Mouse (Mus musculus) liver, embryonic 15.5 days (tissue): Measurements from ENCODE around the gene Ankrd26. TPM values are rescaled to one million over a fixed set of nuclear protein-coding genes. Genes with fewer than 3 reads are reported as not detected.
"Not testable (repeated sequence)": the region's sequence is repeated elsewhere in the genome, so short reads cannot be mapped to it uniquely, and the experiment has no call there.

Experiments used
- ATAC-seq: fragments of 200-750 bp; cut with Nextera tagmentation; 2 replicates; pipeline ENCODE4 v1.8.0; 2017; ENCODE audit warnings: moderate number of reproducible peaks, mild to moderate bottlenecking, moderate library complexity; ENCODE audit not compliant: insufficient read depth
- H3K27ac ChIP-seq: fragments of 300-500 bp; sonication (generic); replicated peaks from 2 replicates; pipeline ENCODE4 v1.5.1; 2015; ENCODE audit warnings: mild to moderate bottlenecking, inconsistent platforms
- H3K27me3 ChIP-seq: fragments of 300-500 bp; sonication (generic); 2 replicates; pipeline ENCODE4 v1.6.1; 2015; ENCODE audit warnings: mild to moderate bottlenecking, inconsistent platforms
- H3K36me3 ChIP-seq: fragments of 300-500 bp; sonication (generic); replicated peaks from 2 replicates; pipeline ENCODE4 v1.6.1; 2015; ENCODE audit warnings: moderate library complexity, mild to moderate bottlenecking, inconsistent platforms
- H3K4me1 ChIP-seq: fragments of 300-500 bp; sonication (generic); replicated peaks from 2 replicates; pipeline ENCODE4 v1.6.1; 2015; ENCODE audit warnings: inconsistent platforms
- H3K4me2 ChIP-seq: fragments of 300-500 bp; sonication (generic); 2 replicates; pipeline ENCODE4 v1.6.1; 2015; ENCODE audit warnings: moderate library complexity, mild to moderate bottlenecking, inconsistent platforms
- H3K4me3 ChIP-seq: fragments of 300-500 bp; sonication (generic); replicated peaks from 2 replicates; pipeline ENCODE4 v1.5.1; 2015; ENCODE audit warnings: mild to moderate bottlenecking, inconsistent platforms
- H3K9ac ChIP-seq: fragments of 300-500 bp; sonication (generic); 2 replicates; pipeline ENCODE4 v1.6.1; 2015; ENCODE audit warnings: moderate library complexity, mild to moderate bottlenecking, inconsistent platforms
- H3K9me3 ChIP-seq: fragments of 300-500 bp; sonication (generic); replicated peaks from 2 replicates; pipeline ENCODE4 v1.6.1; 2016; ENCODE audit warnings: inconsistent platforms
- WGBS: fragments of 180-500 bp; shearing (Covaris S2); methylation state at CpG from one replicate; pipeline ENCODE4 v1.1.7; 2015; ENCODE audit warnings: mixed read lengths; ENCODE audit not compliant: insufficient replicate concordance; 5-methylcytosine and 5-hydroxymethylcytosine counted together
- polyA plus RNA-seq: library from polyadenylated mRNA; unstranded; fragments of >200 nt; fragmentation: Nextera tagmentation; extraction: Ambion mirVana; gene quantifications from 2 replicates; pipeline ENCODE4 v1.2.1, GENCODE M21; 2015

Ankrd26 gene
- 4.7 and 5.1 TPM in 2 replicates for polyA plus RNA-seq

- WGBS: 3% methylated on average over 54 of the region's 54 CpGs
- peaks cover 23% of the 10 kb centered on the region for H3K4me1 ChIP-seq
These were observed at the start of gene Ankrd26 for GRCm38 (mm10) chr6:118561745-118562609. Gene Ankrd26, minus strand, starts transcription at chr6:118562226.

GRCm38 (mm10) chr6:118608906-118609305 lies 46.9 kb upstream of the Ankrd26 start:
- no peak overlapping the region for H3K4me2 ChIP-seq
- H3K4me1 ChIP-seq: no peaks in the 10 kb centered on the region
- ATAC-seq: no peak
- 62% methylated on average over 6 of the region's 6 CpGs for WGBS
- no peaks in the 10 kb centered on the region for H3K27me3 ChIP-seq
- no peak overlapping the region for H3K9ac ChIP-seq
- no peak overlapping the region for H3K27ac ChIP-seq
- H3K36me3 ChIP-seq: no peaks in the 10 kb centered on the region
- no peaks in the 10 kb centered on the region for H3K9me3 ChIP-seq
- no peak overlapping the region for H3K4me3 ChIP-seq

More at GRCm38 (mm10) chr6:118561745-118562609, at the start of gene Ankrd26:
- Histone ChIP-seq H3K27ac (peak within 1 kb of the TSS; percentile 70), H3K27me3 (no peaks in the 10 kb centered on the region), H3K36me3 (peaks cover 17% of the 10 kb centered on the region), H3K4me2 (peak within 1 kb of the TSS; percentile 93), H3K4me3 (peak within 1 kb of the TSS; percentile 75), H3K9ac (peak within 1 kb of the TSS; percentile 67), H3K9me3 (no peaks in the 10 kb centered on the region)
- ATAC-seq: peak; percentile 98

DNA sequence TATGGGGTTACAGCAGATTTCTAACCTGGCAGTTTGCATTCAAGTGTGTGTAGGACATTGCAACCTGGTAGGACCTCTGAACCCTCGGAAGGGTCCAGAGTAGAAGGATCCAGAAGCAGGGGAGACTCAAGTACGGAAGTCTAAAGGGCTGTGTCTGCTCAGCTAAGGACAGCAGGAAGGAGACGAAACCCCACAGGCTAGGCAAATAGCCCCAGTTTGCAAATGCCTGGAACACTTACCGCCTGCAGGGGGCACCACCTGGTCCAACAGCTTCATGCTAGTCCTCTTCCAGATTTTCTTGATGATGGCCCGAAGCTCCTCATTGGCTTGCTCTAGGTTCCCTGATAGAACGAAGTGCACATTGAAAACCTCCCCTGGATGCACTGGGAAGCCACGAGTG lies 43.9 kb upstream of the Ankrd26 start:
- no peak overlapping the region for H3K27ac ChIP-seq
- no peaks in the 10 kb centered on the region for H3K4me1 ChIP-seq
- no peaks in the 10 kb centered on the region for H3K9me3 ChIP-seq
- WGBS: 45% methylated on average over 7 of the region's 7 CpGs
- no peak overlapping the region for H3K4me3 ChIP-seq
- H3K27me3 ChIP-seq: no peaks in the 10 kb centered on the region
- no peak overlapping the region for H3K4me2 ChIP-seq
- H3K9ac ChIP-seq: no peak overlapping the region
- H3K36me3 ChIP-seq: no peaks in the 10 kb centered on the region
- no peak for ATAC-seq

- Histone ChIP-seq H3K27me3 (no peaks in the 10 kb centered on the region), H3K36me3 (no peaks in the 10 kb centered on the region), H3K27ac (no peak overlapping the region), H3K4me3 (no peak overlapping the region), H3K9me3 (no peaks in the 10 kb centered on the region), H3K4me1 (no peaks in the 10 kb centered on the region), H3K4me2 (no peak overlapping the region), H3K9ac (no peak overlapping the region)
- WGBS: 70% methylated on average over 7 of the region's 7 CpGs
- no peak for ATAC-seq
These were observed 41.8 kb upstream of the Ankrd26 start for GRCm38 (mm10) chr6:118603825-118604224.

- no peaks in the 10 kb centered on the region for H3K9me3 ChIP-seq
- WGBS: 72% methylated on average over 9 of the region's 9 CpGs
- no peak for ATAC-seq
- H3K27ac ChIP-seq: no peak overlapping the region
- peaks cover 9% of the 10 kb centered on the region; the same call in 1 of the 2 replicates for H3K4me1 ChIP-seq
- no peak overlapping the region for H3K4me2 ChIP-seq
- no peak overlapping the region for H3K4me3 ChIP-seq
- H3K9ac ChIP-seq: no peak overlapping the region
- H3K27me3 ChIP-seq: peaks cover 52% of the 10 kb centered on the region
- no peaks in the 10 kb centered on the region for H3K36me3 ChIP-seq
These were observed 33.6 kb upstream of the Ankrd26 start for GRCm38 (mm10) chr6:118595681-118596055.

DNA sequence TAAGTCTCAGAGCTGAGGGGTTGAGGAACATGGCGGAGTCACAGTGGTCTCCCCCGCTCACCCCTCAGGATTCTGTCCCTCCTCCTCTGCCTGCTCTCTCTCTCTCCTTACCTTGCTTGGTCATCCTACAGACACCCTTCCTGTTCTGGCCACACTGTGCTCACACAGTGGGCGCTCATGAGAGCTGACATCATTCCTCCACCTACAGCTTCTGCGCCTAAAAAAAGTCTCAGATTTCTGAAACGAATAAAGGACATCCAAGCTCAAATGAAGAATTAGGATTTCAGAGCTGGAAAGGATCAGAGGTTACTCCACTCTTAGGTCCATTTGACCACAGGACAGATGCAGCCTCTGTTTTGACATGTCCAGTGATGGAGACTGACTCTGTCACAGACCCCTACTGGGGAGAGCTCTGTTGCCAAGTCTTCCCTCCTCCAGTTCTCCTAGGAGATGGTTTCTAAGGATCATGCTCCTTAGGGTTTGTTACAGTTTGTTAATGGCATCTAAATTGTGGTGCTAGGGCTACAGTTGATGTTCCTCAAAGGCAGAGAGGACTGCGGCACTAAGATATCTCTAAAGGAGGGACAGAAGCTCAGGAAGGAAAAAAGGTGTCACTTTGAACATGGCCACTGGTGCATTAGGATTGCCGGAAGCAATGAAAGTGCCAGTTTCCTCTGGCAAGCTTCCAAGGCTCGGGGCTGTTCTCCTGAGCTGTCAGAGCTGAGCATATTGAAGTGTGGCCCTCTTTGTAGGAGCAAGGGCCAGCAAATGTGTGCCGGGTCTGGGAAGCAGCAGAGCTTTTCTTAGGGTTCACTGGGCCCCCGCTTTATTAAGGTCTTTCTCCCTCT lies 33.0 kb upstream of the Ankrd26 start:
- ATAC-seq: no peak
- no peak overlapping the region for H3K4me3 ChIP-seq
- H3K9me3 ChIP-seq: no peaks in the 10 kb centered on the region
- no peak overlapping the region for H3K9ac ChIP-seq
- no peak overlapping the region for H3K27ac ChIP-seq
- peaks cover 52% of the 10 kb centered on the region for H3K27me3 ChIP-seq
- no peak overlapping the region for H3K4me2 ChIP-seq
- 61% methylated on average over 10 of the region's 10 CpGs for WGBS
- peaks cover 9% of the 10 kb centered on the region; the same call in 1 of the 2 replicates for H3K4me1 ChIP-seq
- no peaks in the 10 kb centered on the region for H3K36me3 ChIP-seq

- no peak for ATAC-seq
- Histone ChIP-seq H3K4me3 (peak overlapping the region; percentile 44; the same call in 1 of the 2 replicates), H3K4me2 (peak overlapping the region; percentile 68), H3K9ac (no peak overlapping the region), H3K27me3 (peaks cover 52% of the 10 kb centered on the region), H3K36me3 (no peaks in the 10 kb centered on the region), H3K9me3 (no peaks in the 10 kb centered on the region), H3K4me1 (peaks cover 9% of the 10 kb centered on the region; the same call in 1 of the 2 replicates), H3K27ac (no peak overlapping the region)
- WGBS: 22% methylated on average over 10 of the region's 10 CpGs
These were observed 32.0 kb upstream of the Ankrd26 start for GRCm38 (mm10) chr6:118594070-118594469.

GRCm38 (mm10) chr6:118593377-118594061 lies 31.5 kb upstream of the Ankrd26 start:
- no peak overlapping the region for H3K27ac ChIP-seq
- WGBS: under 1% methylated on average over 34 of the region's 34 CpGs
- no peaks in the 10 kb centered on the region for H3K36me3 ChIP-seq
- H3K27me3 ChIP-seq: peaks cover 52% of the 10 kb centered on the region
- H3K4me3 ChIP-seq: peak overlapping the region; percentile 44
- 0 out of 2 replicates have a peak, but pooled peaks have one; percentile 31 for ATAC-seq
- no peaks in the 10 kb centered on the region for H3K9me3 ChIP-seq
- no peak overlapping the region for H3K9ac ChIP-seq
- H3K4me1 ChIP-seq: peaks cover 9% of the 10 kb centered on the region; the same call in 1 of the 2 replicates
- peak overlapping the region; percentile 68 for H3K4me2 ChIP-seq

- Histone ChIP-seq H3K27me3 (peaks cover 52% of the 10 kb centered on the region), H3K4me1 (peaks cover 9% of the 10 kb centered on the region; the same call in 1 of the 2 replicates), H3K9me3 (no peaks in the 10 kb centered on the region), H3K4me3 (peak overlapping the region; percentile 44), H3K27ac (no peak overlapping the region), H3K4me2 (peak overlapping the region; percentile 68), H3K9ac (no peak overlapping the region), H3K36me3 (no peaks in the 10 kb centered on the region)
- ATAC-seq: no peak
- 24% methylated on average over 21 of the region's 21 CpGs for WGBS
These were observed 30.8 kb upstream of the Ankrd26 start for GRCm38 (mm10) chr6:118592662-118593376.

- H3K4me2 ChIP-seq, H3K9ac ChIP-seq, ATAC-seq, H3K27ac ChIP-seq, H3K4me1 ChIP-seq, H3K27me3 ChIP-seq, H3K9me3 ChIP-seq, H3K36me3 ChIP-seq, H3K4me3 ChIP-seq: not testable (repeated sequence)
- 59% methylated on average over 4 of the region's 4 CpGs for WGBS
These were observed 16.7 kb upstream of the Ankrd26 start for GRCm38 (mm10) chr6:118578741-118579140.
